Mouse (Mus musculus) kidney, embryonic 15.5 days (tissue): ENCODE data around the gene Hcn1. TPM values are rescaled to one million over a fixed set of nuclear protein-coding genes. Genes with fewer than 3 reads are reported as not detected.
"Not testable (repeated sequence)": the region's sequence is repeated elsewhere in the genome, so short reads cannot be mapped to it uniquely, and the experiment has no call there.

Source experiments
- ATAC-seq: fragments of 200-750 bp; cut with Nextera tagmentation; replicated peaks from 2 replicates; pipeline ENCODE4 v1.8.0; 2017; ENCODE audit warnings: moderate TSS enrichment; ENCODE audit not compliant: low FRiP score
- H3K27ac ChIP-seq: fragments of 300-500 bp; sonication (generic); 2 replicates; pipeline ENCODE4 v1.5.1; 2015; ENCODE audit warnings: mild to moderate bottlenecking, inconsistent platforms
- H3K27me3 ChIP-seq: fragments of 300-500 bp; sonication (generic); 2 replicates; pipeline ENCODE4 v1.6.1; 2015; ENCODE audit warnings: inconsistent platforms
- H3K36me3 ChIP-seq: fragments of 300-500 bp; sonication (generic); 2 replicates; pipeline ENCODE4 v1.6.1; 2015; ENCODE audit warnings: inconsistent platforms
- H3K4me1 ChIP-seq: fragments of 300-500 bp; sonication (generic); 2 replicates; pipeline ENCODE4 v1.6.1; 2015; ENCODE audit warnings: inconsistent platforms
- H3K4me2 ChIP-seq: fragments of 300-500 bp; sonication (generic); 2 replicates; pipeline ENCODE4 v1.6.1; 2015; ENCODE audit warnings: moderate library complexity, mild to moderate bottlenecking, inconsistent platforms
- H3K4me3 ChIP-seq: fragments of 300-500 bp; sonication (generic); replicated peaks from 2 replicates; pipeline ENCODE4 v1.5.1; 2015; ENCODE audit warnings: mild to moderate bottlenecking, inconsistent platforms
- H3K9ac ChIP-seq: fragments of 300-500 bp; sonication (generic); 2 replicates; pipeline ENCODE4 v1.6.1; 2015; ENCODE audit warnings: mild to moderate bottlenecking, inconsistent platforms
- H3K9me3 ChIP-seq: fragments of 300-500 bp; sonication (generic); replicated peaks from 2 replicates; pipeline ENCODE4 v1.6.1; 2016; ENCODE audit warnings: inconsistent platforms
- WGBS: fragments of 180-500 bp; shearing (Covaris S2); methylation state at CpG from one replicate; pipeline ENCODE4 v1.1.7; 2015; ENCODE audit warnings: mixed read lengths; 5-methylcytosine and 5-hydroxymethylcytosine counted together
- polyA plus RNA-seq: library from polyadenylated mRNA; unstranded; fragments of >200 nt; fragmentation: Nextera tagmentation; extraction: Ambion mirVana; gene quantifications from 2 replicates; pipeline ENCODE4 v1.2.1, GENCODE M21; 2015

Gene Hcn1
- polyA plus RNA-seq, 1 experiment from 2014 or later, result 0.08 TPM

GRCm38 (mm10) chr13:117999767-118000488, 397.8 kb downstream of the Hcn1 start:
- Histone ChIP-seq H3K27ac (no peak overlapping the region), H3K36me3 (no peaks in the 10 kb centered on the region), H3K4me2 (no peak overlapping the region), H3K9me3 (no peaks in the 10 kb centered on the region), H3K9ac (no peak overlapping the region), H3K4me1 (no peaks in the 10 kb centered on the region), H3K27me3 (no peaks in the 10 kb centered on the region), H3K4me3 (no peak overlapping the region)
- peak; percentile 93 for ATAC-seq
- 44% methylated on average over 2 of the region's 2 CpGs for WGBS

GRCm38 (mm10) chr13:118000538-118000937, 398.4 kb downstream of the Hcn1 start:
- ATAC-seq, result peak; percentile 77; the same call in 1 of the 2 replicates
- Histone ChIP-seq H3K27me3 (no peaks in the 10 kb centered on the region), H3K4me3 (no peak overlapping the region), H3K4me1 (no peaks in the 10 kb centered on the region), H3K9me3 (no peaks in the 10 kb centered on the region), H3K9ac (no peak overlapping the region), H3K4me2 (no peak overlapping the region), H3K27ac (no peak overlapping the region), H3K36me3 (no peaks in the 10 kb centered on the region)
- 84% methylated on average over 2 of the region's 2 CpGs for WGBS

GRCm38 (mm10) chr13:118021176-118021575, 419.1 kb downstream of the Hcn1 start:
- no peaks in the 10 kb centered on the region for H3K27me3 ChIP-seq
- H3K9ac ChIP-seq, result no peak overlapping the region
- no peak overlapping the region for H3K4me2 ChIP-seq
- WGBS, result 81% methylated on average over 1 of the region's 1 CpGs
- no peak overlapping the region for H3K27ac ChIP-seq
- H3K4me3 ChIP-seq, result no peak overlapping the region
- no peaks in the 10 kb centered on the region for H3K4me1 ChIP-seq
- no peaks in the 10 kb centered on the region for H3K9me3 ChIP-seq
- no peak for ATAC-seq
- H3K36me3 ChIP-seq, result no peaks in the 10 kb centered on the region

GRCm38 (mm10) chr13:118022891-118023290, 420.8 kb downstream of the Hcn1 start:
- not testable (repeated sequence) for H3K9me3 ChIP-seq, H3K36me3 ChIP-seq, H3K4me1 ChIP-seq, H3K27ac ChIP-seq, H3K27me3 ChIP-seq, H3K9ac ChIP-seq, H3K4me3 ChIP-seq, ATAC-seq, H3K4me2 ChIP-seq

- no peak for ATAC-seq
- no peak overlapping the region for H3K4me3 ChIP-seq
- no peak overlapping the region for H3K27ac ChIP-seq
- H3K27me3 ChIP-seq, result no peaks in the 10 kb centered on the region
- H3K9me3 ChIP-seq, result no peaks in the 10 kb centered on the region
- no peaks in the 10 kb centered on the region for H3K36me3 ChIP-seq
- H3K4me2 ChIP-seq, result no peak overlapping the region
- H3K9ac ChIP-seq, result no peak overlapping the region
- no peaks in the 10 kb centered on the region for H3K4me1 ChIP-seq
- WGBS, result 85% methylated on average over 5 of the region's 5 CpGs
Measured at GRCm38 (mm10) chr13:118023381-118023780, 421.3 kb downstream of the Hcn1 start.

GRCm38 (mm10) chr13:118026510-118026909, 424.4 kb downstream of the Hcn1 start:
- H3K9ac ChIP-seq, result no peak overlapping the region
- H3K9me3 ChIP-seq, result no peaks in the 10 kb centered on the region
- no peaks in the 10 kb centered on the region for H3K4me1 ChIP-seq
- no peak overlapping the region for H3K4me2 ChIP-seq
- 78% methylated on average over 2 of the region's 2 CpGs for WGBS
- H3K27me3 ChIP-seq, result no peaks in the 10 kb centered on the region
- ATAC-seq, result no peak
- no peak overlapping the region for H3K27ac ChIP-seq
- no peaks in the 10 kb centered on the region for H3K36me3 ChIP-seq
- H3K4me3 ChIP-seq, result no peak overlapping the region

GRCm38 (mm10) chr13:118027868-118028267, 425.7 kb downstream of the Hcn1 start:
- Histone ChIP-seq H3K27me3 (no peaks in the 10 kb centered on the region), H3K36me3 (no peaks in the 10 kb centered on the region), H3K9ac (no peak overlapping the region), H3K4me3 (no peak overlapping the region), H3K4me2 (no peak overlapping the region), H3K4me1 (no peaks in the 10 kb centered on the region), H3K9me3 (no peaks in the 10 kb centered on the region), H3K27ac (no peak overlapping the region)
- 61% methylated on average over 3 of the region's 3 CpGs for WGBS
- ATAC-seq, result no peak

- WGBS, result 78% methylated on average over 4 of the region's 4 CpGs
- H3K9me3 ChIP-seq, result no peaks in the 10 kb centered on the region
- no peak overlapping the region for H3K4me3 ChIP-seq
- H3K27me3 ChIP-seq, result no peaks in the 10 kb centered on the region
- H3K36me3 ChIP-seq, result no peaks in the 10 kb centered on the region
- H3K9ac ChIP-seq, result no peak overlapping the region
- ATAC-seq, result no peak
- H3K27ac ChIP-seq, result no peak overlapping the region
- no peaks in the 10 kb centered on the region for H3K4me1 ChIP-seq
- H3K4me2 ChIP-seq, result no peak overlapping the region
Measured at GRCm38 (mm10) chr13:118028662-118029061, 426.5 kb downstream of the Hcn1 start.

- WGBS, result 81% methylated on average over 3 of the region's 3 CpGs
- Histone ChIP-seq H3K27ac (no peak overlapping the region), H3K27me3 (no peaks in the 10 kb centered on the region), H3K4me1 (no peaks in the 10 kb centered on the region), H3K4me3 (no peak overlapping the region), H3K9me3 (no peaks in the 10 kb centered on the region), H3K36me3 (no peaks in the 10 kb centered on the region), H3K9ac (no peak overlapping the region), H3K4me2 (no peak overlapping the region)
- no peak for ATAC-seq
Measured at GRCm38 (mm10) chr13:118029579-118029978, 427.5 kb downstream of the Hcn1 start.

- Histone ChIP-seq H3K4me1 (no peaks in the 10 kb centered on the region), H3K27ac (no peak overlapping the region), H3K9ac (no peak overlapping the region), H3K27me3 (no peaks in the 10 kb centered on the region), H3K4me2 (no peak overlapping the region), H3K4me3 (no peak overlapping the region), H3K9me3 (no peaks in the 10 kb centered on the region), H3K36me3 (no peaks in the 10 kb centered on the region)
- WGBS, result 80% methylated on average over 5 of the region's 5 CpGs
- no peak for ATAC-seq
Measured at GRCm38 (mm10) chr13:118035598-118035997, 433.5 kb downstream of the Hcn1 start.
